Mouse (Mus musculus) R1 (cell line): Measurements from ENCODE around the gene Cblb.

Source experiments
- DNase-seq: peaks from one replicate; pipeline ENCODE4 v3.0.0-alpha.2; 2018; ENCODE audit warnings: low read depth, low spot score

Gene Cblb

DNA sequence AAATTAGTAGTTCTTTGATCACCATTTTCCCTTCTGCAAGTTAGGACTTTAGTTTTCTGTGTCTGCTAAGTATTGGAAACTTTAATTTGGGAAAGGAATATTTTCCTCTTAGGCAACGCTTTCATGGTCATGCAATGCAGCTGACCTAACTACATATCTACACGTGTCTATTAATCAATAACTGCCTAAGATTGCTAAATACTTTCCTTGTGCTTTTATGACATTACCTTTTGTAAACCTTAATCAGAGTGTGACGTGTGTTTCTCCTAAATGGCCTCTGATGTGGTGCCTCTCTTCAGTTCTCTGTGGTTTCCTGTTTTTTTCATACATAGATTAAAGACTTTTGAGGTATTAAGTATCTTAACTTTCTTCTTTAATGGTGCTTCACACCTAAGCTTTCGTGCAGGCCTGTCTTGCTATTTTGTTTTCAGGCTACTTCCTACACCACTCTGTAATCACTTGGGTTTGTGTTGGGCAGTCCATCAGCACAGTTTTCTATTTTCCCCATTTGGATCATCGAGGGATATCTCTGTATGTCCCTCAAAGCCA is 98.4 kb downstream of the Cblb start:
- no peak for DNase-seq

- DNase-seq = no peak
Observed at GRCm38 (mm10) chr16:52132808-52133490, 101.9 kb downstream of the Cblb start.

DNA sequence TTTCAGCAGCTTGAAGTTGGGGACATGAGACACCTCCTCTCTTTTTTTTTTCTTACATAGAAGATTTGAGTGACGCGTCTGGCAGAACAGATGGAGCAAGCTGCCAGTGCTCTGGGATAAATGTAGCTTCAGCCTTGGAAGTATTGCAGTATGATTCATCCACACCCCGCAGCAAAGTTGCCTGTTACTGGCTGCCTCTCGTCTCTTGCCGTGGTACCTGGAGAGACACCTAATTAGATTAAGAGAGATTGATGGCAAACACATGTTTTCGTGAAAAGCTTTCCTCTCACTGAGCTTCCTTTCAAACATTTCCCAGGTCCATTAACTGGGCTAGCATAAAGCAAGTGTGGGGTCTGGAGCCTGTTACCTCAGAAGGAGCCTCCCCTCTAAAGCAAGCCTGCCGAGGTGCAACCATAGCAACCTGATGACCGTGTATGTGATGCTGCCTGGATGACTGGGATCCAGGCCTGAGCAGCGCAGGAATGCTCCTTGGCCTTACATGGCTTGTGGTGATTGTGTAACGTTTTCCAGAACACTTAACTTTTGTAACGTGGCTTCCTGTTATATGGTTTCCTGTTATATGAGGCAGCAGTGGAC is 103.7 kb downstream of the Cblb start:
- no peak for DNase-seq

GRCm38 (mm10) chr16:52135689-52136390 is 104.8 kb downstream of the Cblb start:
- DNase-seq = no peak

GRCm38 (mm10) chr16:52143101-52143500 is 112.1 kb downstream of the Cblb start:
- no peak for DNase-seq

DNA sequence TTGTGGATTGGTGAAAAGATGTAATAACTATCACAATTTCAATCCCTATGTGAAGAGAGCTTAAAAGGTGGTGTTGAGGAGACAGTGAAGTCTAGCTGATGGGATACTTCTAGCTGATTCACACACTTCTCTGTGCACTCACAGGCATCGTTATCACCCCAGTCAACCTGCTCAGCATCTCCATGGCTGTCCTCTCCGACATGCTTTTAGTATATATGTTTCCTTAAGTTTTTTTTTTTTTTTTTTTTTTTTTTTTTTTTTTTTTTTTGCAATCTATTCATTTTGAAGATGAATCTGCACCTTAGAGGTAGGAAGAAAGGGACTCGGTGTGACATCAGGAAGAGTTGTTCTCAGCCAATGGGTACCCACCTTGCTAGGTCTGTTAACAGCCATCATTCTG is 112.8 kb downstream of the Cblb start:
- no peak for DNase-seq

- no peak for DNase-seq
Observed at GRCm38 (mm10) chr16:52144792-52145191, 113.8 kb downstream of the Cblb start.

- no peak for DNase-seq
Observed at GRCm38 (mm10) chr16:52145552-52145951, 114.5 kb downstream of the Cblb start.

DNA sequence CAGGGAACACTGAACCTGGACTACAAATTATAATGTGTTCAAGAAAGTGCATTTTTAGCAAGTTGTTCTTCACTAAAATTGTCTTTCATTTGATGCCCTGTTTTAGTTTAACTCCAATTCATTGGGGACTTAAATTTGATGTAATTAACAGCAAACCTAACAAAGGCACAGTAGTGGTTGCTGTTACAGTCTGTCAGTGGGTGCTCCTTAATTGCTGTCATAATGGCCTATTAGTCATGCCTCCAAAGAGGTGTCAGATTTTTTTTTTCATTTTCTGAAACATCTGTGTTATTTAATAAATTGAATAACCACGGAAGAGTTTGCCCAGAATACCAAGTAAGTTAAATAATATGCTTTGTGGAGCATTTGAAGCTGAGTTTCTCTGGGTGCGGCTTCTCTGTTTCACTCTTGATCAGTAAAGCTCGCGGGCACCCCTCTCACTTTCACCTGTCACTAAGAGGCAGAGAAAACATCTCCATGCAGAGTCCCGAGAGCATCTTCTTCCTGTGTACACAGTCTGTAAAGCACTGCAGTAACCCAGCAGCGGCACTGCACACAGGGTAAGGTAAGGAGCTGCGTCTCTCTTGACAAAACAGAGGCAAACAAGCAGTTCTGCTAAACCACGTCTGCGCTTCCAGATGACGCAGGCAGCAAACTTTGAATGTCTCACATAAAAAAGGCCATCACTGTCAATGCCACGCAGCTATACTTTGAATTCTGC is 116.1 kb downstream of the Cblb start:
- DNase-seq = no peak

- no peak for DNase-seq
Observed at GRCm38 (mm10) chr16:52148041-52148440, 117.0 kb downstream of the Cblb start.

DNA sequence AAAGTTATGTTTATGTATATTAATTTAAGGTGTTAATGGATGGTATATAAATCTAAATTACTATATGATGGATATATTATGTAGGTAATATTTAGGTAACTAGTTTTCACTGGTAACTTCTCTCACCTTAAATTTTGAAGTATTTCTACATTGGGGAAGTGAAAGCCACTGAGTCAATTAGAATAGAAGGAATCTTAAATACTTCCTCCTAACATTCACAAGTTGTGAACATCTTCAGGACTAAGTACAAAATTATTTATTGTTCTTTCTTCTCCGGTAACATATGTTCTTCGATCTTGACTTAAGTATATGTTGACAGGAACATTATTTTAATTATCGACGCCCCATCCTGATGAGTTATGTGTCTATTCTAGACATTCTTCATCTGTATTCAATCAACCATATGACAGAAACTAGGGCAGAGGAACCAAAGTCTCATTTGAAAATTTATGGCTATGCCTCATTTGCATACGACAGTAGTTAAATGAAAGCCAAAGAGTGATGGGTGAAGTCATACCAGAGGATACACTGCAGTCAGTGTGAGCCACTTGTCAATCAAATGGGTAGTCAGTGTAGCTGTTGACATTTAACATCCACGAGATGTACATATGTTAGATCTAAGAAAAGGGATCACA is 118.2 kb downstream of the Cblb start:
- no peak for DNase-seq

GRCm38 (mm10) chr16:52155030-52155696 is 124.1 kb downstream of the Cblb start:
- DNase-seq = no peak

DNA sequence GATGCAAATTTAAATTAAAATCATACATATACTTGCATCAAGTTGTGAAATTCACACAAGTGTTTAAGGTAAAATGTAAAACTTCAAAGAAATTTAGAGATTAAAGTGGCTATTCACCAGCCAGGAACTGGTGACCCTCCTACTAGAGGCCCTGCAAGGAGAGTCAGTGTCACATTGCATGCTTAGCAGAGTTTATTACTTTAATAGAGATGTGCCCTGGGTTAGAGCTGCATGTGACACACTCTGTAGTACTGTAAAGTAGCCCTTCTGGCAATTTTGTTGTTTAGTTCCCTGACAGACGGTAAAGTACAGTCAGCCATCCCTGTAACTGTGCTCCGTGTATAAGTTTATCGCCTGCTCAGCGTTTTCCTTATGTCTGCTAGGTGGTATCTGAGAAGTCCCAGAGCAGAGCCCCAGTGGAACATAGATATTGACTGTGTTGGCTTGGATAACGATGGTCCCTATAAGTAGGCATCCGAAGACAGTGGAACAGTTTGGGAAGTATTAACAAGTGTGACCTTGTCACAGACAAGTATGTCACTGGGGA is 129.0 kb downstream of the Cblb start:
- no peak for DNase-seq

GRCm38 (mm10) chr16:52164246-52164645 is 133.2 kb downstream of the Cblb start:
- no peak for DNase-seq

- no peak for DNase-seq
Observed at GRCm38 (mm10) chr16:52173253-52173652, 142.2 kb downstream of the Cblb start.

GRCm38 (mm10) chr16:52179839-52180238 is 148.8 kb downstream of the Cblb start:
- no peak for DNase-seq

GRCm38 (mm10) chr16:52182057-52182456 is 151.0 kb downstream of the Cblb start:
- no peak for DNase-seq

DNA sequence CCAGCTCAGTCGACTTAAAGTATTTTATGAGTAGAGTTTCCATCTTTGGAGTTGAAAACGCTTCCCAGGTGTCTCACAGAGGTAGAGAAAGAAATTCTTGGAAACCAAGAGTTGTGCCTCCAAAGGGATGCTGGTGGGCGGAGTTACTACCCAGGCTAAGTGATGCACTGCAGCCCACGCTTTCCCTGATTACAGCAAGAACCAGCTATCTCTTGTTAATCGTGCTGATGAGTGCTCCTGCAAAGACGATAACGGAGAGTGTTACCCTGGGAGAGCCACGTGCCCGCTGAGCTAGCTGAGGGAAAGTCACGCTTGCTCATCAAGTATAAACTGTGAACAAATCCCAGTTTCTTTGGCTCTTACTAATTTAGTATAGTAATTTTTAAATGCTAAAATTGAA is 153.3 kb downstream of the Cblb start:
- DNase-seq = no peak

DNA sequence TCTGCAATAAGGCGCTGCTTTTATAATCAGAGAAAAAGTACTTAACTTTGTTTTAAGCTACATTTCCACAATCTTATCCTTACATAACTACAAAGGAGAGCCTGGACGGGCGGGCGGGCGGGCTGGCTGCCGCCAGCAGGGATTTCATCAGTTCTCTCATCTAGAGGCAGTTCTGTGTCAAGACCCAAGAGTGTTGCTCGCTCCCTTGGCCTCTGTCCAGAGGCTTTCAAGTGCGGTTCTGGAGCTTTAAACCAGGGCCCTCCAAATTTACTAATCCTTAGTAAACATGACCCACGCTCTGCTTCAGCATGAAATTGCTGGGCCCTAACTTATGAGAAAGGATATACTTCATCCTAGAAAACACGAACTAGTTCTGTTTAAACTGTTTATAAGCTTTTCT is 155.7 kb downstream of the Cblb start:
- DNase-seq = no peak

DNA sequence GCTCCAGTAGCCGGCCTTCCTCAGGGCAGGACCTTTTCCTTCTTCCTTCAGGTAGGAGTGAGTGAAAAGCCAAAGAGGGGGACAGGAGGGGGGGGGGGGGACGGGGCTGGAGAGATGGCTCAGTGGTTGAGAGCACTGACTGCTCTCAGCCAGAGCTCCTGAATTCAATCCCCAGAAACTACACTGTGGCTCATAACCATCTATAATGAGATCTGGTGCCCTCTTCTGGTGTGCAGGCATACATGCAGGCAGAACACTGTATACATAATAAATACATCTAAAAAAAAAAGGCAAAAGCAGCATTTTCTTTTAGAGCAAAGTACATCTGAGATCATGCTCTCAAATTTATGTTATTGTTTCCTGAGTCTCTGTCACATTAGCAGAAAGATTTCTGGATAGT is 158.1 kb downstream of the Cblb start:
- DNase-seq = no peak

GRCm38 (mm10) chr16:52190714-52191113 is 159.7 kb downstream of the Cblb start:
- DNase-seq = no peak
